Mouse (Mus musculus): ENCODE data around the gene Slc6a4.

Gene Slc6a4

DNA sequence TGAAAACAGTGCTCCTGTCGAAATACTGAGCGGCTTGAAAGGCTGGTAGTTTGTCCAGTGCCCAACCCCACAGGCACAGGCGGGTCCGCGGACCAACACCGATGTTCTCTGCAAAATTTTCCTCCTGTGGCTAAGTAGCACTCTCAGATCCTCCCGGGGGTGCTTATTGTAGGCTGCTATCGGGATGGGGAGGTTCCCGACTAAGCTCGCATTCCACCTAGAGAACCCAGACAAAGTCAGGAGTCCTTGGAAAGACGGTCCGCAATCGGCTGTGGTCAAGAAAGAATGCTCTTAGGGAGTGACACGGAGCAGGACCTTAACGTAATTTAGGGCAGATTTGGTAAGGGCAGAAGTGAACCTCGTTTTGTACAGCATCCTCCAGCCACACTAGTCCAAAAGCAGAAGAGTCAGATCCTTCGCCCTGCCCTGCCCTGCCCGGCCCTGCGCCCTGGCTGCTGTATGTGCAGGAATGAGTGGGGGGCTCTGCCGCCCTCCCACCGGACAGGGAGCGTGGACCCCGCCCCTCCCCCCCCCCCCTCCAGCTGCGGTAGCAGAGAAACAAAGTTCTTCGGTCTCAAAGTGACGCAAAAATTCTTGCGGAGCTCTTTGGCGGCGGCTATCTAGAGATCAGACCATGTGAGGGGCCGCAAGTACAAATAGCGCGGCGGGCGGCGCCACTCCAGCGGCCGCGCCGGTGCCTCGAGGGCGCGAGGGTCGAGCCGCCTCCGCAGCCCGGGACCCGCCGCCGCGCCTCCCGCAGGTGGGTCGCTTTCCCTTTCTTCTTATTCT lies at the start of gene Slc6a4:
TSS of gene Slc6a4 (plus strand) at position 688 of the 789 bp plus-strand sequence.
- DNase-seq (ENCODE audit: low spot score): no peak

DNA sequence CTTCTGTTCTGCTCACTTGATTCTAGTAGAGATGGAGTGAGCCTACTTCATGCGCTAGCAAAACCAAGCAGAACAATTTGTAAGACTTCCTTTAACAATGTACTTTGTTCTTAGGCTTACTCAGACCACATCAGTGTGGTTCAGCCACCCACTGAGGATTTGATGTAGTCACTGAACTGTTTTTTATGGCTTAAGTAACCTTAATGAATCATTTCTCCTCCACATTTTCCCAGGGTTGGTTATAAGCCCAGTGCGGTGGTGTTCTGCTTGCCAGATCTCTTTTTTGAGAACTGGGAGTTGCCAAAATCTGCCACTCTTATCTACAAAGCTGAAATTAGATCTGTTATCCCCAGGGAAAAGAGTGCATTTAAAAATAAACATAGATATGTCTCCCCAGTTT lies 44.9 kb upstream of the Slc6a4 start:
- DNase-seq (ENCODE audit: low spot score): peak; percentile 72

DNA sequence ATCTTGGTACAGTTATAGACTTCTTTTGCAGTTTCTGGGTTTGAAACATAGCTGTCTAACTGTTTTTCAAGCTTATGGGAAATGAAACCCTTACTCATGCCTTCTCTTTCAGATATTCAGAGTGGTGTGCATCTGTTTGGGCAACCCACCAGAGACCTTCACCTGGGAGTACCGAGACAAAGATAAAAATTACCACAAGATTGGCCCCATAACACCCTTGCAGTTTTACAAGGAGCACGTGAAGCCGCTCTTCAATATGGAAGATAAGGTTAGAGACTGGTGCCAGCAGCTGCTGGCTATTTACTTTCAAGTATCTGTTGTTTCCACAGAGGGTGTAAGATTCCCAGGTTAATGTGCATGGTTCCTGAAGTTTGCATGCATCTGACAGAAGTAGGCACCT lies 32.7 kb upstream of the Slc6a4 start:
- DNase-seq (ENCODE audit: low spot score): no peak

DNA sequence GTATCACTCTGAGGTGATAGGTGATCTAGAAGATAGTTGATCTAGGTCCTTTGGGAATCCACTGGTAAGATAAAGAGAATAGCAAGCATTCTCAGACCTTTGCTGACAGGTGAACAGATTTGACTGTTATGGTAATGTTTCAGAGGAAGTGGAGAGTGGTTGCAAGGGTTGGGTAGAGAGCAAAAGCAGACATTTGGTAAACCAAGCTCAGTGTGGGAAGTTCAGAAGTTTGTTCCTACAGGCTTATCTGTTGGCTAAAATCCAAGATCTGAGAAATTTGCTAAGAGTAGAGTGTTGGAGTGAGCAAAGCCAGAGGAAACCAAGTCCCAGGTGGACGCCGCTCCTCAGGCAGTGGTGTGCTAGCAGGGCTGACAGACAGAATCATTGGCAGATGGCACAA lies 28.1 kb upstream of the Slc6a4 start:
- DNase-seq (ENCODE audit: low spot score): no peak

DNA sequence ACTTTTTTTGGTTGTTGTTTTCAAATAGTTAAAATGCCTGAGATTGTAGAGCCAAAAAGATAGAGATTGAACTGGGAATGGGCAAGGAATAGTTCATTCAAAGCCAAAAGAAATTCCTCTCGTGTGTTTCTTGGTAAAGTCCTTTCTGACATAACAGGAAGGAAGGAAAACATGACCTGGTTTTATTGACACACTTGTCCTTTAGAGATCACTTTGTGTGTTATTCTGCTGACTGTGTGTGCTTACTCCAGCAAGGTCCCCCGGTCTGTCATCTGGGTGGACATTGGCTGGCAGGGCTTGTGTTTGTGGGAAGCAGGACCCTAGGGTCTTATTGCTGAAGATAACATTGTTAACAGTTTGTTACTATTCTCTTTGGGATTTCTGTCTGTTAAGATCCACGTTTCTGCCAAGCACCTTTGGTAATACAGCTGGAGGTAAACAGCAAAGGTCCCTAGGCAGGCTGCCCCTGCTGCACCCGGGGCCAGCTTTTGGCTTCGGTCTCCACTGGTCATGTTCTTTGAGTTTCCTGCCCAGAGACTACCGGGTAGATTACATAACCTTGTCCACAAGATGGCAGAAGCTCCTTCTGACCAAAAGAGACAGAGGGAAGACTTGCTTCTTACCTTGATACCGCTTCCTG lies 23.6 kb upstream of the Slc6a4 start:
- DNase-seq (ENCODE audit: low spot score): no peak

DNA sequence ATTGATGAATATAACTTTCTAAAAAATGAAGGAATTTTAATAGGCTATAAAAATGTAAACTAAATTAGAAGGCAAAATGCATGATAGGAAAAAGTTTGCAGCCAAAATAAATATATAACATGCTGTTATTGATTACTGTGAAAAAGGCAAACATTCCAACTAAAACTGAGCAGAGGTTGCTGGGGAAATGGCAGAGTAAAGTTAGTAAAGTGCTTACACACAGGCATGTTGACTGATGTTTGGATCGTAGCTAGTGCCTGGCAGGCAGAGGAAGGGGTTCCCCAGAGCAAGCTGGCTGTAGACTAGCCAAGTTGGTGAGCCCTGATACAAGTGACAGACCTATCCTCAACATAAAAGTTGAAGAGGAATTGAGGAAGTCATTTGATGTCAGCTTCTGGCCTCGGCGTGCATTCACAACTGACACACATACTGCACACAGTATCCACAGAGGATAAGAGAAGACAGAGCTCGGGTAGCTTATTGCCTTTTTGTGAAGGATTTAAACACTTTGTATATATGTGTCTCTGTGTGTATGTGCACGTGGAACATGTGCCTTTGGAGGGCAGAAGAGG lies 16.7 kb upstream of the Slc6a4 start:
- no peak for DNase-seq (ENCODE audit: low spot score)

DNA sequence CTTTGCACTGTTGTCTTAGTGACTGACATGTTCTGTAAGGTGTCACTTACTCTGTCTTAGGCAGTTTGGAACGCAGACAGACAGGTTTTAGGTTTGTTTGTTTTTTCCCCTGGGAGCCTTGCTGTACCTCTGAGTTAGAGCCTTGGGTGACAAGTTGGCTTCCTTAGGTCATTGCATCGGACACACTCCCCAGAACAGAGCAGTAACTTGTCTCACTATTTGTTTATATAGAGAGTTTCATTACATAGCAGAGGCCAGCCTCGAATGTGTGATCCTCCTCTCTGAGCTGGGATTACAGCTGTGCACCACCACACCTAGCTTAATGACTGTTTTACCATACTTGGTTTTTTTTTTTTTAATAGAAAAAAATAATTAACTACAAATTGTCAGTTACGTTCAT lies 16.0 kb upstream of the Slc6a4 start:
- DNase-seq (ENCODE audit: low spot score): no peak

DNA sequence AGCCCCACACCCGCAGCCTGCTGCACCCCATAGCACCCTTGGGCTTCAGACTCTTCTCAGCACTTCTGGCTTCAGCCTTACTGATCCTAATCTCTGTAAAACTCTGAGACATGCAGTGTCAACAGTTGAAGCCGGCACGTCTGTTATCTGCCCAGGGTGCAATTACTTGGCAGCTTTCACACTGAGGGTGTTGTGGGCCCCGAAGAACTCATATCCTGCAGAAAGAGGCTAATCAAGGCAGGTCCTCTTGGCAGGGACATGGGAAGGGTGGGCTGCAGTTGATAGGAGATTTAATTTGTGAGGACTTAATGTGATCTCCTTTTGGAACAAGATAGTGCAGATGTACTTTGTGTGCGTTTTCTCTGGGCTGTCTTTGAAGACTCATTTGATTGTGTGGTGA lies 14.8 kb upstream of the Slc6a4 start:
- no peak for DNase-seq (ENCODE audit: low spot score)

DNA sequence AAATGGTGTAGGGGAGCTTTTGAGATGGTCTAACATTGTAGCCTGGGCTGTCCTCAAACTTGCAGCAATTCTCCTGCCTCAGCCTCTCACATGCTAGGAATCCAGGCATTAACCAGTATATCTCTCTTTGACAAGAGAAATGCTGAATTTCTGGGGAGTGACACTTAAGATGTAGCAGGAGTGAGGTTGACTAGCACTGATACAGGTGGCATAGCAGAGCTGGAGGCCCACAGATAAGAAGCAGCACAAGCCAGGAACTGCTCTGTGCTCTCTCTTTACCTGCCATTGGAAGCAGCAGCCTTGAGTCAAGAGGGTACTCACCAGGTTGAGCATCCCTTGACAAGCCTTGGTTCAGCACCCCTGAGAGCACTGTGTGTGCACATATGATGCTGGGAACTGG lies 14.2 kb upstream of the Slc6a4 start:
- no peak for DNase-seq (ENCODE audit: low spot score)

DNA sequence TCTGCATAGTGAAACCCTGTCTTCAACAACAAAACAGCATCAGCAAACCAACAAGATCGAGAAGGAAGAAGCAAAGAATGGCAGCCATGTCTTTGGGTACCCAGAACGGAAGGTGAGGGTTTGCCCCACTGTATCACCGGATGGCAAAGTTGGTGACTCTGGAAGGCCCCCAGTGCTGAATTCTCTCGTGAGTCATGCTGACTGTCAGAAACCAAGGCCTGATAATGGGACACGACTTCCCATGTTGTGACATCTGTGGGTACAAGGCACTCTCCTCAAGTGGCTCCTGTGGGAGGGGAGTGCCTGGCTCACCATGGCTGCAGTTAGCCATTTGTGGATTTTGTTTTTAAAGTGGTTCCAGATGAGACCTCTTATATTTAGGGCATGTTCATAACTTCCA lies 7.6 kb upstream of the Slc6a4 start:
- no peak for DNase-seq (ENCODE audit: low spot score)

DNA sequence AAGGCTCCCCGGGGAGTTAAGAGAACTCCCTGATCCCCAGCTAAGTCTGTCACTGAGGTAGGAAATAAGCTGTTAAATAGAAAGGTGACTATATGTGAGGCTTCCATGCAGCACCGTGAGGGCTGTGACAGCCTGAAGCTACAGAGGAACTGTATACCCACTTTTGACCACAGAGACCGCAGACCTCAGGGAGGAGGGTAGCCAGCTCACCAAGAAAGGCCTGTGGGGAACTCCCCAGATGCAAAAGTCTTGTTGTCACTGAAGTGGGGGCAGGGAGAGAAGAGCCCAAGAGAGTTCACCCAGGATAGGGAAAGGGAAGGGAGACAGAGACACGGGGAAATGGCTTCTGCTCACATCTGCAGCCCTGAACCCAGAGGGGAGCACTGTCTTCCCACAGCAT lies 5.5 kb upstream of the Slc6a4 start:
- DNase-seq (ENCODE audit: low spot score): no peak

DNA sequence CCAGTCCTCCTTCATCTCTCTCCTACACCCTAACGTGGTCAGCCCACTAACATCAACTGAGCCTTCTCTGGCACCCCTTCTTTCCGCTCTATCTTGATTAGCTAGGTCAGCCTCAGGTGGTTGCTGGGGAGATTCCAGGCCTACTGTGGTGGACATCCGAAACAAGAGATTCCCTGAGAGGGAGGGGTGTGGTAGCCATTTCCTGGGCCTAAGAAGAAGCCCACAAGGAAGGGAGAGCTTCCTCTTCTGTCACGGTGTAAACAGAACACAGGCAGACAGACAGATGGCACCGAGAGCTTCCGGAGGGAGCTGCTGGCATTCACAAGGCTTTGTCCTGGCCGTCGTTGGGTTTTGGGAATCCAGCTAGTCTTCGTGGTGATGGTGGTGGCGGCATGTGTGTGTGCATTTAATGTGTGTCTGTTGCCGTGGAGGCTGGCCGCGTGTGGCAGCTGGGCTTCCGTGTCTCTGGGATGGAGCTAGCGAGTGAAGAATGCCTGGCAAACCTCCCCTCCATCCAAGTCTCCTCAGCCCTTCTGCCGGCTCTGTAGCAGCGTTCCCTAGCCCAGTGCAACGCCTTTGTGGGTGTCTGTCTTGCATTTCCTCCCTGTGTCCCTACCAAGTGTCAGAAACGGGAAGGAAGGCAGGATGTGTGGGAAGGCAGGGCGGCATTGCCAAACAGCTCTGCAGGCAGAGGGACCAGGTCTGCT lies 2.3 kb upstream of the Slc6a4 start:
- DNase-seq (ENCODE audit: low spot score): no peak

DNA sequence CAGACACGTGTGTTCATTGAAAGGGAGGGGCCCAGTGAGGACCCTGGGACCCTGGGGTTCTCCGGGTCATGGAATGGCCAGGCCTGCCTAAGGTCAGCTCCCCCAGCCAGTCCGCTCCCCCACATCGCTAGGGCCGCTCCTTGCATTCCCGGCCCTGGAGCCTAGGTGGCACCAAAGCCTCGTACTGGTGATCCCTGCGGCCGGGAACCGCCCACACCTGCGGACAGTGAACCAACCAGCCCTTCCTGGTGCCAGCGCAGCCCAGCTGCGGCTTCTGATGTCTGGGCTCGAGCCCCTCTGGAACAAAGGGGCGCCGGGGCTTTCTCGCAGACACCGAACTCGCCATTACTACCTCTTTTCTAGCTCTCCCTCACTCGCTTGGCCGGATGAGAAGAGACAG lies 1.1 kb upstream of the Slc6a4 start:
- peak; percentile 69 for DNase-seq (ENCODE audit: low spot score)

DNA sequence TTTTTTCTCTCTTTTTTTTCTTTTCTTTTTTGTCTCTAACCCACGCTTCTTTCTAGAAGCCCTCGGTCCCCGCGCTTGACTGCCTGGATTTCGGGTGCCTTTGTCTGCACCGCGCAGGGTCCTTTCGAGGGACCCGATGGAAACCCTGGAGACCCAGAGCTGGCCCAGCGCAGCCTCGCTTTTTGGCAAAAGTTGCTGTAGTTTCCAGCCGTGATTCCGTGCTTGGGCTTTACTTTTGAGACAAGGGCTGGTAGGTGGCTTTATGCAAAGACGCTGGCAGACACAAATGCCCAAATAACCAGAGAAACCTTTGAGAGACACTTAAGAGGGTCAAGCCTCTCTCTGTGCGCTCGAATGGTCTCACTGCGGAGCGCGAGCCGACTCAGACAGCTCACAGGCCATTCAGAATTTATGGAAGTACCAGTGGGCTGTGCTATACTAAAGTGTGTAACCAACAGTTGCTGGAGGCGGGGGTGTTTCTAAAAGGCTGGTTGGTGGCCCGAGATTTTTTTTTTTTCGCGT lies 363 bp downstream of the Slc6a4 start:
- DNase-seq (ENCODE audit: low spot score): no peak

DNA sequence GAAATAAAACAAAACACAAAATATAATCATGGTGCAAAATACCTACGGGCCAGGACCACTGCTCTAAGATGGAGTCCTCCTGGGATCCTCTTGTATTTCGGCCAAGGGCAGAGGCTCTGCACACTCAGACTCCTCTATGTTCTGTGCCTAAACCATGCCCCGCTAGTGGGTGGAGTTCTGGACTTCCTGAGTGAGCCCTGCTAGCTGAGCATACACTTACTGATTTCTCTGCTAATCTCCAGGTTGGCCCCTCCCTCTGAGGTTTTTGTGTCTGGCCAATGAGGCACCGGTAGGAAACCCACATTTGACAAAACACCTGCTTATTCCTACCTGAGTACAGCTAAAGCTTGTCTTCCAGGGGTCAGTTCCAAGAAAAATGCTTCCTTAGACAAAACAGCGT lies 2.3 kb downstream of the Slc6a4 start:
- DNase-seq (ENCODE audit: low spot score): no peak

DNA sequence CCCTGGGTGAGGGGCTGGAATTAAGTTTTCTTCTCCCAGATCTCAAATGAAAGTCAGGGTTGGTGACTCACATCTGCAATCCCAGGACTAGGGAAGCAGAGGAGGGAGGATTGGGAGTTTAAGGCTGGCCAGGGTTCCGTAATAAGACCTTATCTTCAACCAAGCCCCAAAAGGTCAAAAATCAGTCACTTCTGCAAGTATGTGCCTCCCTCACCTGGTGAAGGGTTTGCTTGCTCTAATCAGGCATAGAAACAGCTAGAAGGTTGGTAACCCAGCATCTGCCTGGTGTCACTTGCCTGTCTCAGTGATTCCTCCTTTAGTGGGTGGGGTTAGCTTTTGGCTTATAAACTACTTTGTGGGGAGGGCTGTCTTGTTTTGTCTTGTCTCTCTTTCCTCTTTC lies 4.0 kb downstream of the Slc6a4 start:
- DNase-seq (ENCODE audit: low spot score): peak; percentile 4

DNA sequence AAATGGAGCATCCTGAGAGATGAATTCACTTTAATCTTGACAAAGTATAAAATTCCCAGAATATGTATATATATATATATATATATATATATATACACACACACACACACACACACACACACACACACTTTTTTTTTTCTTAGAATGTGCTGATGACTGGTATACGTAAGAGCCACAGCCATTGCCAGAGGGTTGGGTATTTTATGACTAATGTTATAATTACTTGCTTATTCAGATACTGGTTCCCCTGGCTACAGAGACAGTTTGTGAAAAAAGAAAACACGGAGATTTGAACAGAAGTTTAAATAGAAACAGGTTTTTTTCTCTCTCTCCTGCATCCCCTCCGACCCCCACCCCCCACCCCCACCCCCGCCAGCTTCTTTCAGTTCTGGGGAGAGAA lies 7.5 kb downstream of the Slc6a4 start:
- no peak for DNase-seq (ENCODE audit: low spot score)

DNA sequence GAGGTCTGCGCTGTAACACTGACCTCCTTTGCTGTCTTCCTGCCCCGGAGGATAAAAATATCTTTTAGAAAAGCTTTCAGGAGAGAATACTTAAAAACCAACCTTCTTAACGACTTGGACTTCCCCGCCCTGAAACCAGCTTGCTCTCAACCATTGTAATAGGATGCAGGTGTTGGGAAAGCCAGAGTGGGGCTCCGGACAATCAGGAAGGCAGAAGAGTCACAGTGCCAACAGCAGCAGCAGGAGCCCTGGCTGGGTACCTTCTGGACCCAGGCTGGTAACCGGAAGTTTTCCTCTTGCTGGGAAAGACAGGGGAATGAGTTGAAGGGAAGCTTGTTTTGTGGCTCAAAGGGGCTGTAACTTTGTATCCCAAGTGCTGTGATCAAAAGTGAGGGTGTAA lies 8.2 kb downstream of the Slc6a4 start:
- no peak for DNase-seq (ENCODE audit: low spot score)

DNA sequence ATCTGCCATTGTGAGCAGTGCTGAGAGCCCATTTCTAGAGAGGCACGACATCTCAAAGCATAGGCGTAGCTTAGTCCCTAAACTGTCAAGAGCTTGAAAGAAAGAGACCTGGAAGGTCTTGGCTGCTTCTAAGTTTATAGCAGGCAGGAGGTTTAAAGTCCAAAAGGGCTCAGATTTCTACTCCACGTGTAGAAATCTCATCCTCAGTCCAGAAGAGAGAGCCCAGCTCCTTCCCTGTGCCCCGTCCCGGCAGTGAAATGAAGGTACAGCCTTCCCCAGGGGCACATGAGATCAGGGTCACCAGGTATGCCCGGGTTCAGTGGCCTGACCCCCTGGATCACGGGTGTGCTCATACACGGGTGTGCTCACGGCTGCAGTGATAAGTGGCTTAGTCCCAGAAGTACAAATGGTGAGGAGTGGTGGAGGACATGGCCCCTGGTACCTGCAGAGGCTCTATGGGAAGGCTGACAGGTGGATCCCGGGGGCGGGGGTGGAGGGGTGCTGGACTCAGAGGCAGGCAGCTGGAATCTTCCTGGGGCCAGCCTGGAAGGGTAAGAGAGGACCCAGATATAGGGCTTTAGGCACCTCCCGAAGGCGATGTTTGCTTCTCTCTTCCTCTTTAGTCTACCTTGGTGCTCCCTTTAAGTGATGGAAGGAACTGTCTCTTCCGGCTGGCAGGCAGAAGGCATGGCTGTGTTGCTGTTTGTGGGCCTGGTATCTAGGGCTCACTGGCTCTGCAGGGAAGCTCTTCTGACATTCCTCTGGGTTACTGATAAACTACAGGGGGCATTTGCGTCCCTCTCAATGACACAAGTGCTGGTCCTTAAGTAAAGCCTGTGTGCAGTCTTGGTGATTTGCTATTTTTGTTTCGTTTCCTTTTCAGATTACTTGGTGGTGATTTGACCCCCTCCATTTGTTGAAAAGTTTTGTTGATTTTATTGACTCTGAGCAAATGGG lies 10.9 kb downstream of the Slc6a4 start:
- DNase-seq (ENCODE audit: low spot score): no peak

DNA sequence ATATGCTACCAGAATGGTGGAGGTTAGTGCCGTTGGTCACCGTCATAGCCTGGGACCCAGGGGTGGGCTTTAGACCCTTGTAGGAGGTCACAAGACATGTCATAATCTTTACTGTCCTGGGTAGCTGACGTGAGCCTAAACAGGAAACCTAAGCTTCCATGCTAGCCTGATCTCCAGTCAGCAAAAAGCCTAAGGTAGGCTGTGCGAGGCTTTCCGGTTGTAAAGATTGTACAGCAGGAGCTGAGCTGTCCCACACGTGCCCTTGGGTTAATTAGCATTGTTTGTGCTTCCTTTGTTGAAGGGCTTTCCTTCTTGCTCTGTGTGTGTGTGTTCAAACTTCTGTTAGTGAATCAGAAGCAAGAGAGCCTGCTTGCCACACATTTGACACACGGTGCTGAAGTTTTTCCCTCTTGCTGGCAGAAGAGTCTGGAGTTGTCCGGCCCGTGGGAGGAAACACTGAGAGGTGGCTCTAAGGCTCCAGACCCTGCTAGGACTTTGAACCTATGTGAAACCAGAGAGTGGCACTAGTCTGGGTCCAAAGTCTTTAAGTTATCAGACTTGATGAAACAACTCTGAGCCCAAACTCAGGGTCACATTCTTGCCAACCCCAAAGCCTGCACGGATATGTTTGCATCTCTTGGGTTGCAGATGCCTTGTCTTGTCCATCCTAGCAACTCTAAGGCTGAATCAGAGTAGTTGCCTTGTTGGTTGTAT lies 12.5 kb downstream of the Slc6a4 start:
- no peak for DNase-seq (ENCODE audit: low spot score)

DNA sequence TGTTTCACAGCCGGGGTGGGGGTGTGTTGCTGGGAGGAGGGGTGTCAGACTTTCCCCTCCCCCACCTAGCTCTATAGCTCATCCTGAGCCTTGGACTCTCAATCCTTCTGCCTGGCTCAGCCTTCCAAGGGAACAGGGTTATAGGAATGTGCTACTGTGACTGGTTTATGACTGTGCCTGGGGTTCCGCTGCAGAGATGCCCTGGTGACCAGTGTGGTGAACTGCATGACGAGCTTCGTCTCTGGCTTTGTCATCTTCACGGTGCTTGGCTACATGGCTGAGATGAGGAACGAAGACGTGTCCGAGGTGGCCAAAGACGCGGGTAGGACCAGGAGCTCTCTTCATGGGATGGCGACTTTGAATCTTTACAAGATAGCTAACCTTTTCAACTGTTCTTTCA lies 19.6 kb downstream of the Slc6a4 start:
- no peak for DNase-seq (ENCODE audit: low spot score)
